Mouse (Mus musculus) embryo, embryonic 10 days (tissue): ENCODE results near the gene Ednra.
A peak's percentile ranks its signal among the peaks of the same experiment; 100 is the strongest.

Source experiments
- DNase-seq: peaks from one replicate; pipeline ENCODE4 v3.0.0-alpha.2; 2015; ENCODE audit warnings: low spot score

The Ednra gene

DNA sequence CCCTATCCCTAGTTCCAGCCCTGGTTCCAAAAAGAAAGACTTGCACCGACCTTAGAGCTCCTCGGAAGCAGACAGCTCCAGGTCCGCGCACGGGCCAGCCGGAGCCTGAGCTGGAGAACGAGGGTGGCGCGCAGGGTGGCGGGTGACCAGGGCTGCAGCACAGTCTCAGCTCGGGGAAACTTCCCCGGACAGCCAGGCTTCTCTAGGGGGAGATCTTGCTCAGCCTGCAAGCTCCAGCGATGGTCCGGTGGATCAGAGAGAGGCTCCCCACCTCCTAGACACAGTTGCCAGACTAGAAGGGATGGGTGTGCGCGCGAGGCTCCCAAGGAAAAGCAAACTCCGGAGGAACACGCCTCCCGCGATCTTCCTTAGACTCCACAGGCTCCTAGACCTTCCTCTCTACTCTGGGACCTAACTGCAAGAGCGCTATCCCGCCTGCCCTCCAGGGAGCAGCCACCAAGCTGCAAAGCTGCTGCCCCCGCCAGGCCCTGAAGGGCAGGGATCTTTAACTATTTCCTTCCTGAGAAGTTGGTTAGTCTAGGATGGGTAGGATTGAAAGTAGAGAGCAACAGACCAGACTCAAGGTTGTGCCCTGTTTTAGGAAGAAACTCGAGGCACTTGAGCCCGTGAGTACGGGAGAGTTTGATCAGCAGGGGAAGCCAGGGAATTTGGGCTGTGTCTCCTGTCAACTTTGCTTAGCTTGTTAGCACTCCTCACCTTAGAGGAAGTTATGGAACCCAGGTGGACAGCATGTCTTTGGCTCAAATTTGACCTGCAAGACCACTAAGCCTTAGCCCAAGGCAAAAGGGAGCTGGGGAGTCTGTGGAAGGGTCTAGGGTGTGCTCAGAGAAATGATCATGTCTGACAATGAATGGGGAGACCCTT is at the start of gene Ednra:
Gene Ednra (minus strand): TSS at position 419 of the 885 bp plus-strand sequence.
- peak; percentile 87 for DNase-seq

DNA sequence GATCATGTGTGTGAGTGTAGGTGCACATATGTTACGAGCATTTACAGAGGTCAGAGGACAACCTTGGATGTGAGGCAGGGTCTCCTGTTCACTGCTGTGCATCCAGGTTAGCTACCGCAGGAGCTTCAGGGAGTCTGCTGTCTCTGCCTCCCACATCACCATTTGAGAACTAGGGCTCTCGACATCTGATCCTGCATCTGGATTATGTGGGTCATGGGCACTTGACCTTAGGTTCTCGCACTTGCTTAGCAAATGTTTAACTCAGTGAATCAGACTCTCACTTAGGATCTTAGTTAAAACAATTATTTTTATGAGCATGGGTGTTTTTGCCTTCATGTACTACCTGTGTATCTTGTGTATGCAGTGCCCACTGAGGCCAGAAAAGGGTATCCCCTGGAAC is 49.6 kb upstream of the Ednra start:
- DNase-seq = peak; percentile 39

DNA sequence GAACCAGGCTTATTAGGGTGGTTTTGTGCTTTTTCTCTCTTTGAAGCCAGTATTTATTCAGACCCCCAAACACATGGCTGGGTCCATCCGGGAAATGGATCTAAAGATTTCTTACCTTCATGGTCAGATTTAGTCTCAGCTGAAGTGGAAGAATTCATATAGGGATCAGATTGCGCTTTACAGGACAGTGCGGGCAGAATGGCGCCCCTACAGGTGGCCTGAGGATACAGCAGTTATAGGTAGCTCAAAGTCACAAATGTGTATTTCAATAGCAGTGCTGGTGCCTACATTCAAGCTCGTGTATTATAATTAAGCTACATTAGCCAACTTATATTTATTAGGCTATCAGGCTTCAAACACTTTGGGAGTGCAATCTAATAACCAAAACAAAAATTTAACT is 49.0 kb upstream of the Ednra start:
- peak; percentile 36 for DNase-seq

DNA sequence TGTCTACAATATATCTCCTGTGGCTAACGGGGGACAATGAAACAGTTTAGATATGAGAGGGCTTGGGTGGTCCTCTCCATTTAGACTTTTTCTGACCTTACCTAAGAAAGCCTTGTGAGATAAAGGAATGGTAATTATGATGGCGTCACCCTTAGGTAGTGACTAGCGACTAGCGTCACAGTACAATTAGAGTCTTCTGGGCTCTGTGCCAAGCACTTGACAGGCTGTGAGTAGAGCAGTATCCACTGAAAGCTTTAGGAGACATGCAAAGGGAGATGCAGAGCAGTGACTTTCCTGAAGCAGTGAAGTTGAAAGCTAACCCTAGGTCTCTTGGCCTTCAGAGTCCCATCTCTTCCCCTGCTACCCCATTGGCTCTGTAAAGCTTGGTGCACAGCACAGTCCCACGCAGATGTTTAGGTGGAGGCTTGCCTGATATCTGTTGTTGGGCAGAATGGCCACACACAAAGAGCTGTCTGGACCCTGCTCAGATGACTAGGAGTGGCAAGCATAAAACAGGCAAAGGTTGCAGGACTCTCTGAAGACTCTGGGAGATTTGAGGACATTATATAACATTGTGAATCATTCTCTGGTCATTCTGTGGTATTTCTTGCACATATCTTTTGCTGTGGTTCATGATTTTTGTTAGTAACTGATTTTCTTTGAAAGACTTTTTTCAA is 48.1 kb upstream of the Ednra start:
- no peak for DNase-seq

DNA sequence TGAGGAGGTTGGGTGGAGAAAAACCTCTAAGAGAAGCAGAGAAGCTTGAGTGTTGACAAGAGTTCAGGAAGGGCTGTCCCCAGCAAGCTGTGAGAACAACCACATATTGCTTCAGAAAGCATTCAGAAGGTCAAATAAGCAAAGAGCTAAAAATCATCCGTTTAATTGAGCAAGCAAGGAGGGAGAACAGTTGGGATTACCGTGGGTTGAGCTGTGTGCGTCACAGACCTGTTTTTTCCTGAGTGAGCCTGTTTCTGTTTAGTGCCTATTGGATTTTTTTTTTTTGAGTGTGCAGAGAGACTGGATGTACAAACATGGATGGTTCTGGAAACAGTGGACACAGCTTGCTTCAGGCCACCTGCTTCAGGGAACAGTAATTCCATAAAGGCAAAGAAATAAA is 46.7 kb upstream of the Ednra start:
- no peak for DNase-seq

DNA sequence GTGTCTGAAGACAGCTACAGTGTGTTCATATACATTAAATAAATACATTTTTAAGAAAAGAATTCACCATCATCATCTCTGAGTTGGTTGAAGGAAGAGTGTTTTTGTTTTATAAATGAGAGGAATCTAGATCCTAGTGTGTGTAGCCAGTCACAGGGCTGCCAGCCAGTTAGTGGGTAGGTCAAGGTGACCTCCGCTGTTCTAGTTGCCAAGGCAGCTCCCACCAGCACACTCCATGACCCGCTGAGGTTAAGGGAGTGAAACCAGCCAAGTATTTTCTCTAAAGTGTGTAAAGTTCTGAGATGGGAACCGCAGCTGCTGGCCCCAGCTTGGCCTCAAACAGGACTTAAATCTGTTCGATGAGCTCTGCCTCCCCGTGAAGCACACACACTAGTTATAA is 44.7 kb upstream of the Ednra start:
- DNase-seq = no peak

DNA sequence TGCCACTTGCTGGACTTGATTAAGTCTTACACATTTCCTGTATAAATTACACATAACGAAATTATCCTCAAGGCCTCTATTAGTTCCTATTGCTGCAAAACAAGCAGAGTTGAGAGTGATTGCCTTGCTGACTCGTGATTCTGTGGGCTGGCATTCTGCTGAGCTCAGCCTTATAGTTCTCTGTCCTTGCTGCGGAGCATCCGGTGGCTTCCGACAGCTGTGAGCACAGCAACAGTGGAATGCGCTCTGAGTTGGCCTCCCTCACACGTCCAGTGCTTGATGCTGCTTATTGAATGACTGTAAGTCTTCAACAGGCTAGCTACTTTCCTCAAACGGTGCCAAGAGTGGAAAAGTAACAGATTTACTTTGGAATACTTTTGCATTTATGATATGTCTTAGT is 40.0 kb upstream of the Ednra start:
- peak; percentile 11 for DNase-seq

DNA sequence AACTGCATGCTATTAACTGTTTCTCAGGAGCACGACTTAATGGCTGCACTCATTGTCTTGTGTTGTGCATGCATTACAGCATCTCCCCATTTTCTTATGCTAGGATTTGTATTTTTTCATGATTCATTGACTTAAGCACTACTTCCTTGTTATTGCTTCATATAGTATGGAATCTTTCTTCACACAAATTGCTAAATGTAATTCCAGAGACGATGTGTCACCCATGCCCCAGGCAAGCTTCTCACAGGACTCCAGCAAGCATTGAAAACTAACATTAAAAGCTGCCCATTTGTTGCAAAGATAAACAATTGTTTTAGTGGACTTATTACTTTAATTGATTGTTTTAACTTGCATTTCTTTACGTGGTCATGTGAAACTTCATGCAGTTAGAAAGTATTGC is 38.7 kb upstream of the Ednra start:
- DNase-seq = no peak

DNA sequence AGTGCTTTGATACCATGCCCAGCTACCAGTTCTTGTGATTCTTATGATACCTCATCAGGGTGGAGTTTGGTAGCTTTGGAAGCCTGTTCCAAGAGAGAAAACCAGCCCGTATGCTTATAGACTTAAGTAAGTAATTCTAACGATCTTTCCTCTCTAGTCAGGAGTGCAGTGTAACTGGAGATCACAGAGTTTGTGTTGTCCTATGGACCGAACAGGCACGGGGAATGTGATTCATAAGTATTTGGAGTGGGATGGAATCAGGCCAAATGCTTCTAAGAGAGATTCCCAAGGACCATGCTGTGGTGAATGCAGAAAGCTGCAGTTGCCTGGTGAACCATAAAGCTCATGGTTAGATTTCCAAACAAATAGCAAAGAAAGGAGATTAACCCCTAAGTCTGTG is 31.2 kb upstream of the Ednra start:
- no peak for DNase-seq

DNA sequence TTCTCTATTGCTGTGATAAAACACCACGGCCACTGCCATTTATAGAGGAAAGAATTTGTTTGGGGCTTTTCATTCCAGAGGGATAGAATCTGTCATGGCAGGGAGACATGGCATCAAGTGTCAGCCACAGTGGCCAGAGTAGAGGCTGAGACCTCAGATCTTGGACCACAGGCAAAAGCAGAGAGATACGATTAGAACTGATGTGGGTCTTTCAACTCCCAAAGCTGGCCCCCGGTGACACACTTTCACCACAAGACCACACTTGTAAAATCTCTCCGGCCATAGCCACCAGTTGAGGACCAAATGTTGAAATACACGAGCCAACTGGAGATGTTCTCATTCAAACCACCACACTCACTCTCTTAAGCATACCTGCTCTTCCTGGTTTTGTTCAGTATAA is 29.5 kb upstream of the Ednra start:
- no peak for DNase-seq

DNA sequence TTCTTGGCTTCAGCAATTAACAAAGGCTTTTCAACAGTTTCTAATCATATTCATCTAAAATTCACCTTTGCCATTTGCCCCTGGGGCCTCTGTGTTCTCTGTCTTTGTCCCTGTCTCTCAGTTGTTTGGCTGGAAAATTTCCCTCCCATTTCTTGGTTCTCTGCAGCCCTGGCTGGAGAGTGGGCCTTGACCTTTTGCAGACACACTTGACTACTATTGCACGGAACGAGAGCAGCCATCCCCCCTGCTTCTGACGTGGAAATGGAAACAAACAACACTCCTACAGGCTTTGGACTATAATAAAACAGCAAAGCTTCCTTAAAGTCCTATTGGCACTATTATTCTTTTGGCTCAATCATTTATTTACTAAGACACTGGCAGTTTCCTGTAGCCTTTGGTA is 27.8 kb upstream of the Ednra start:
- no peak for DNase-seq

DNA sequence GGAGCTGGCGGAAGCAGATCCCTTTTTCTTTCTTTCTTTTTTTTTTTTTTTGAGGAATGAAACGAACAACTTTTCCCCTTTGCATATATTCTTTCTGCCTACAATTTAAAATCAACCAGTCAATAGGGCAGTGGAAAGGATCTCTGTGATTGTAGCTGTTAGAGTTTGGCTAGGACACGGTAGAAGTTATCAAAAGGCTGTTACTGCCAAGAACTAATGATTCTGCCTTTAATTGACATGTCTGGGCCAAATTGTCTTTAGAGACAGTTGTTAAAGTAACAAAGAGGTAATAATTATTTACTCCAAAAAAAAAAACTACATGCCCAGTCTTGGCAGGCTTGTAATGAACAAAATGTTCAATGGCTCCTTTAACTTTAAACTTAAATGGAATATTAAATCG is 26.1 kb upstream of the Ednra start:
- DNase-seq = no peak

DNA sequence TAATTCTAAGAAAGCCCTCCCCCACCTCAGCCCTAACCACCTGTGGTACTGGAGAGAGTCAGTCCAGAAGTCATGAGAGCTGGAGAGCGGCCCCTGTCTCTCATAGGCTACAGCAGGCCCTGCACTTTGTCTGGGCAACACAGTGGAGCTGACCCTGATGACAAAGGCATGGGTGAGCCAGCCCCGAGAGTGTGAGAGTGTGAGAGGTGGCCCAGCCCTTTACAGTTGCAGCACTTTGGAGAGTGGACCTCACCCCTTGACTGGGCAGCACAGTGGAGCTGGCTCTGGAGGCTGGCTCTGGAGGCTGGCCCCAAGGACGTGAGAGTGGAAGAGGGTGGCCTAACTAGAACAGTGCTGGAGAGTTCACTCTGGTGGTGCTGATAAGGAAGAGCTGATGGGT is 20.2 kb upstream of the Ednra start:
- no peak for DNase-seq

DNA sequence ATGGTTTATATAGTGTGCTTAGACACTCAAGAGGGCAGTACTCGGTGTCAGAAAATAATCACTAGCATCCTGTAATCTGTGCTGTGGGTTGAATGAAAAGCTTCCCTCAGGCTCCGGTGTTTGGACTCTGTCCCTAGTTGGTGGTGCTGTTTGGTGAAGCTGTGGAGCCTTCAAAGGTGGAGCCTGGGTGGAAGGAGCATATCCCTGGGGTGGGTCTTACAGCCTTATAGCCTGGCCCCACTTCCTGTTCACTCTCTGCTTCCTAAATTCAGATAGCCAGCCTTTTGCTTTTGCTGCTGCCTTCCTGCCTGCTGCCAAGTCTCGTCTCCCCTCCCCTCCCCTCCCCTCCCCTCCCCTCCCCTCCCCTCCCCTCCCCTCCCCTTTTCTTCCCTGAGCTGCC is 18.1 kb upstream of the Ednra start:
- DNase-seq = no peak

DNA sequence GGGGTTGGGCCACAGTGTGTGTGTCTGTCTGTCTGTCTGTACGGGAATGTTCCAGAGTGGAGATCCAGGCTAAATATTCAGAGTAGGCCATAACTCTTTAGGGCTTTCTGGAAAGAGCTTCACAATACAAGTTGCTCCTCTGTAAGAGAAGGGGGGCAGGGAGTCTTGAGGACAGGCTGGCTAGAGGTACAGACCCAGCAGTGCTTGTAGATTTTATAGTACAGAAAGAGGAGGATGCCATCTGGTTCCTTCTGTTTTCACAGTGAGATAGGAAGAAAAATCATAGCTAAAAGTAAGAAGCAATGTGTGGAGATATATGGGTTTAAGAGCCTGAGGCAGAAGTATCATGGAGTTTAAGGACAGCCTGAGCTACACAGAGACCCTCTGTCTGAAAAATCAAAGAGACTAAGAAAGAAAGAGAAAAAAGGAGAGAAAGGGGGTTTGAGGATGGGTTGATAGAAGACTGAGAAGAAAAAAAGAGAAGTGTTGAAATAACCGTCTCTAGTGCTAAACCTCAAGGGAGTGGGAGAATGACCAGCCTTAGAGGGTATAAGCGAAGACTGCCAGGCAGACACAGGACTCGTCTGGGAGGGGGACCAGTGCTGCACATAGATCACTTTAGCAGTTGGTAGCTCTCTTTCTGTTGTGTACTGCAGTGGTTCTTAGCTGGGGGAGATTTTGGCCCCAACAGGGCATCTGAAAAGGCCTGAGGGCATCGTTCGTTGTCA is 16.9 kb upstream of the Ednra start:
- DNase-seq = no peak

DNA sequence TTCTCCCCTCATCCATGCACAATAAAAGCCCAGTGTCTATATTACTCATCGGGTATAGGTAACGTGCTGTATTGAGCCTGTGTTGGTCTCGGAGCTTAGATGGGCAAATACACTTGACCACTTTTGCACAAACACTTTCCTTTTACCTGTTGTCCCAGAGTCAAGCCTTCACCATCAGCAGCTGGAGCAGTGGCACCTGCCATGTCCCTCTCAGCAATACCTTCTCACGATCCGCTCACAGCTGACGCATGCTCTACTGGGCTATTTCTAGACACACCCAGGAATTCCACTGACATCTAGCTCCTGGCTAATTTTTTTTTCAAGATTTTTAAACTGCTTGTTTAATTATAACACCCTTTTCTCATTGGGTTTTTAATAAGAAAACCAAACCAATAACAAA is 14.2 kb upstream of the Ednra start:
- no peak for DNase-seq

DNA sequence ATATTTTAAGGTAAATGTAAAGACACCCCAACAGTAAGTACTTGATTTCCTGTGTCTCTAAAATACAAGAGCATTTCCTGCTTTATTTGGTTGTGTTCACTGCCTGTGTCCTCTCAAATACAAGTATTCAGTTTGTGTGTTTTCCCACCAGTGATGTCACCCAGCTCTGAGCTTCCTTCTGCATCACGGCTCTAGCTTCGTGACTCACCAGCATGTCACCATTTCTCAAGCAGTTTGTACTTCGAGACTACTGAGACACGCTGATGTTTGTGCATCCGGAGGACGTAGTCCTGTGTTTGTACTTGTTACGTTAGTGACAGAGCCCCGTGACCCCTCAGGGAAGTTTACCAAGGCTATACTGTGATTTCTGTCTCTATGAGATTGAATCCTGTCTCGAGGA is 13.1 kb upstream of the Ednra start:
- no peak for DNase-seq

DNA sequence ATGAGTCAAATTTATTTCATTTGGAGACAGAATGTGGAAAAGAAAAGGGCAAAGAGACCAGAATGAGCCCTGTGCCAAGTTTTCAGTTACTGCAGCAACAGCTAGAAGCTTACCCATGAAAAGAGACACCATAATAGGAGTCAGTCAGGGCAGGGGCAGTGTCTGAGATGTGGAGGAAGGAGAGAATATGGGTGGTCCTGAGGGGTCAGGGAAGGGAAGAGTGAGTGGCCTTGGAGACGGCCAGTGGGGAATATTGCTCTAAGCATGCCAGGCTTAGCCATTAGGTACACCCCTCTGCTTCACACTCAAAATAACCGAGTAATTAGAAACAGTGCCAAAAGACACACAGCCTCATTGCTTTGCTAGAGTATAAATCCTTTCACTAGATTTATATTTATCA is 9.5 kb upstream of the Ednra start:
- DNase-seq = peak; percentile 30

DNA sequence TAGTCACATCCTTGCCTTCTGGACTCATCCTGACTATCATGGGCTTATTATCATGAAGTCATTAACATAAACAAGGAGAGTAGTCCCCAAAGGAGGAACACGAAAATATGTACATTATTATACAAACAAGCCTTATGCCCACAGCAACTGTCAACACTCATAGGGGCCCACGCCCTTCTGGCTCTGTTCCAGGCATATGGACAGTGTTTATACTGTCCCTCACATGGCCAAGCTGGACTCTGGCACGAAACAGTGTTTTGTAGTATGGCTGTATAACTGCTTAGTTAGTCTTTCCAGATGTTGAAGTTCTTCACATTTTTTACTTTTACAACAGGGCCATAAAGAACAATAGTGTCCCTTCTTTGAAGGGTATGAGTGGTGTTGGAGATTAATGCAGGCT is 8.7 kb upstream of the Ednra start:
- DNase-seq = no peak

DNA sequence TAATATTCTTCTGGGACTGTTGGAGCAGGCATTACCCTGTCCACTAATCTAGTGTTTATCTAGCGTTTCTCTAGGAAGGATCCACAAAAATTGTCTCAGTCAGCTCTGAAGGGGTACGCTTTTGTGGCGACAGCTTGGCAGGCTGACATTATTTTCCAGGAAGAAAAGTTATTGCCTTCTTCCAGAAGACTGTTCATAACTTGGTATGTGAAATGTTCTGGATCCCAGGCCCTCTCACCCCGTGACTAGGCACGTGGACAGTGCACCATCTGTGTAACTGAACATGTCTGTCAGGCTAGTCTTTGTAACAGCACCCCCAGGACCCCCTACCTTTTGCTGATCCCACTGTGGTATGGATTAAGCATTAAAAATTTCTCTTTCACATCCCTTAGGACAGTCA is 1.1 kb upstream of the Ednra start:
- DNase-seq = no peak

DNA sequence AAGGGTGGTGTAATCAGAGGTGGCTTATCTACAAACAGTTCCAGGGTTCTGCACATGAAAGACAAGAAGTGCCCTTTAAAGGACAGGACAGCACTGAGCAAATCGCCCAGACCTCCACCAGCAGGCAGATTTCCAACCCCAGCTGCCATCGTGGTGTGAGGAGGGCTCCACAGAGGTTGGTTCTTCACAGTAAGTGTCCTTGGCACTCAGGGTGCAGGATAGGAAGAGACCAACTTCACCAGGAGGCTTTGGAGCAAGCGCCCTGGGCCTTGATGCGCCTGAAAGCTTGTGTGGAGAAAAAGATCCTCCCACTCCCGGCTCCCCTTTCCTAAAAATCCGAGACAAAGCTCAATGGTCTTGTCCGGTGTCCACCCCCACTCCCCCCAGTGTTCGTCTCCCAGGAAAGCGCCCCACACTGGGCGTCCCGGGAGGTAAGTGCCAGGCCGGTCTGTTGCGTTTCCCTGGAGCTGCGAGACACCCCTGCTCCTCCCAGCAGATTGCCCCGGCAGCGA is 674 bp downstream of the Ednra start:
- peak; percentile 35 for DNase-seq

DNA sequence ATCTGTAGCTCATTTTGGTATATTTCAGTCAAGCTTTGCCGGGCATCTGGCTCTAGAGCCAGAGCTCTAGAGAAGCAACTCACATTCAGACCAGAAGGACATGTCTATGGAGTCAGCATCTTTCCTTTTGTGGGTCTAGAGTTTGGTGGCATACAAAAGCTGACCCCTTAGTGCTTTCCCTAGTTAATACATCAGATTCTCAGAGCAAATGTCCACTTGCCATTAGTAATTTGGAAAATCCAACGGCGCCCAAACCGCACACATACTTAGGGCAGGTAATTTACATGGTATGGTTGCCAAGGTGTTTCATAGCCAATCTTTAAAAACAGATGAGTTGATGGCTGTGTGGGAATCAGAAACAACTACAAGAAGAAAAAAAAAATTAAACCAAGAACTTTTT is 1.2 kb downstream of the Ednra start:
- DNase-seq = no peak

DNA sequence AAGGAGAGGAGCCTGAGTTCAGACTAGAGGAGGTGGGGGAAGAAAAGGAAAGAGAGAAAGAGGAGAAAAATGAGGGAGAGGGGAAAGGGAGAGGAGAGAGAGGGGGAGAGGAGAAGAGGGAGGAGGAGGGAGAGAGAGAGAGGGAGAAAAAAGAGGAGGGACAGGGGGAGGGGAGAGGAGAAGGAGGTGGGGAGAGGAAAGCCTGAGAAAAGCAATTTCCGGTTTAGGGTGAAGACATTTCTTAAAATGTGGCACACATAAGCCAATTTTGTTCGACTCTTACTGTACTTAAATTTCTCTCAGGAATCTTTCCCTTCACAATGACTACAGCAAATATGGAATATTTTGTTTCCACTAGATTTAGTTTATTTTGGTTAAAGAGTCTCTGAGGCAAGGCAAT is 5.3 kb downstream of the Ednra start:
- DNase-seq = no peak
